Mouse (Mus musculus) adrenal gland, adult 8-10 months (tissue): Measurements from ENCODE around the gene Gm11492. TPM values are rescaled to one million over a fixed set of nuclear protein-coding genes. Genes with fewer than 3 reads are reported as not detected.

Experiments
- DNase-seq: peaks from one replicate; pipeline ENCODE4 v3.0.0; 2022
- total RNA-seq, 4 experiments: library from RNA; stranded (reverse); gene quantifications; 2 replicates each; pipeline ENCODE4 v1.2.4; 2022

Gene Gm11492
- total RNA-seq, 4 experiments from 2014 or later = not detected

DNA sequence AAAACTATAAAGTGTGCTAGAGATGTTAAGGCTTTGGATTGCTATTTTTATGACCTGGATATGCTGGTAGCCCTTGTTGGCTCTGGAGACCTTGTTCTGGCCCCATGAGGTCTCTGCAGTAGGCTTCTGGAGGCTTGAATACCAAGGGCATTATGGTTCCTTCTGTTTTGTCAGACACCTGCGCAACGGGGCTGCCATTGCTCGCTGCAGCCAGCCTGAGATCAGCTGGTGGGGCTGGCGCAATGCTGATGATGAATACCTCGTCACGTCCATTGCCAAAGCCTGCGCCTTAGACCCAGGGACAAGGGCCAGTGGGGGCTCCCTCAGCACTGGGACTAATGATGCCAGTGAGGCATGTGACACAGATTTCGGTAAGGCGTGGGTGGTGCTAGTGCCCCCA, 35.8 kb downstream of the Gm11492 start:
- DNase-seq = no peak

DNA sequence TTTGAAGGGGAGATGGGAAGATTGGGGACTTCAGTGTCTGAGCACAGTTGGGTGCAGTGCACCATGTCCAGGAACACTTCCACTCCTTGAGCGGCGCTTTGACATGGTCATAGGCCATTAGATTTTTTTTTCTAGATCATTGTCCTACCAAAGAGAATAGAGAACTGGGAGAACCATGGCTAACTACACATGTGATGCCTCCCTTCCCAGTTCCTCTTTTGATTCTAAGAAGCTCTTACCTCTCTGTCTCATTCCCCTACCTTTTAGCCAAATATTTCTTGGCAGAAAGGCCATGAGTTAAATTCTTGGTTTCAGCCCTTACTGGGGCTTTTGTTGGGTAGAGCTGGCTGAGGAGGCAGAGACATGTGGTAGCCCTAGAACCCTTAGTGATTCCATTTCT, 37.1 kb downstream of the Gm11492 start:
- DNase-seq = no peak

DNA sequence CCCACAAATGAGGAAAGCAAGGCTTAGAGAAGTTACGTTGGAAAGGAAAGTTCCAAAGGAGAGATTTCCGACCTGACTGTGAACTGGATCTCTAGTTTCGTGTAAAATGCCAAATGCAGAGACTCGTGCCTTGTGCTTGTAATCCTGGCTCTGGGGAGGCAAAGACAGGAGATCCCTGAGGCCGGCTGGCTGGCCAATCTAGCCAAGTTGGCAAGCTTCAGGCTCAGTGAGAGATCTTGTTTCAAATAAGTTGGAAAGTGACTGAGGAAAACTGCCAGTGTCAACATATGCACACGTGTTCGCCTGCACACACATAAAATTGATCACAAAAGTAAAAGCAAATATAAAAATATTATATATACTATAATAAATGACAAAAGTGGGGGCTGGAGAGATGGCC, 42.8 kb downstream of the Gm11492 start:
- no peak for DNase-seq

DNA sequence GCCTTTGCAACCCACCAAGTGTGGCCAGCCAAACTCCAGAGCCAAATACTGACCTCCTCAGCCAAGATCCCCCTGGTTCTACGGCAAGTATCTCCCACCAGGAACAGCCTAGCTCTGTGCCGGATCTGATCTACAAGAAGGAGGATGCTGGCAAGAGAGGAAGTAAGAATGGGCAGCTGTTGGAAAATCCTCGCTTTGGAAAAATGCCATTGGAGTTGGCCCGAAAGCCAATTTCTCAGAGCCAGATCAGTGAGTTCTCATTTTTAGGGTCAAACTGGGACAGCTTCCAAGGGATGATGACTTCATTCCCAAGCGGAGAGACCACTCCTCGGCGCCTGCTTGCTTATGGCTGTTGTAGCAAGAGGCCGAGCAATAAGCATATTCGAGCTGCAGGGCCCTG, 45.1 kb downstream of the Gm11492 start:
- DNase-seq = no peak

DNA sequence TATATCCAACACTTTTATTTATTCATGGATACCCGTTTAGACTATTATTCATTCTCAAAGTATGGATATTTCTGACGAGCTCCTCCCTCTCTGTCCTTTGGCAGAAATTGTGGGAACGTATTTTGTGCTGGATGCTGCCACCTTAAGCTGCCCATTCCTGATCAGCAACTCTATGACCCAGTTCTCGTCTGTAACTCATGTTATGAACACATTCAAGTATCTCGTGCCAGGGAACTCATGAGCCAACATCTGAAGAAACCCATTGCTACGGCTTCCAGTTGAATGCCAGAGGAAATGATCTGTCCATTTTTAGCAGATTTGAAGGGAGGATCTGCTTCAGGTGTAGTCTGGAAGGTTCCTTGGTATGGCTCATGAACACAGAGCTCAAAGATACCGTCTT, 47.5 kb downstream of the Gm11492 start:
- DNase-seq = no peak

DNA sequence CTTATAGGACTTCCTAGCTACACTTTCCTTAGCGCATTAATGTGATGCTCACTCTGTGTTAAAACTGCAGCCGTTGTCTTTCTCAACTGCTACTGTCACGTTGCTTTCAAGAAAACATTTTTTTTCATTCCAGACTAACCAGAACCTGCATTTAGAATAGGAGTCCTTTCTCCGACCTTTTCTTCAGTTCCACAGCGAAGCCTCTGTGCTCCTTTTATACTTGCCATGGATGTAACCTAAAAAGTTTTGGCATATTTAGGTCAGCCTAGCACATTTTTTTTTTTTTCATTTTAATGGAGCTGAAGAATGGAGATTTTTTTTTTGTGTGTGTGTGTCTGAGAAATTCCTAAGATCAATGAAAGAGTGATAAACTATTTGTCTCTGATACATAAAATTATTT, 49.1 kb downstream of the Gm11492 start:
- DNase-seq = no peak

DNA sequence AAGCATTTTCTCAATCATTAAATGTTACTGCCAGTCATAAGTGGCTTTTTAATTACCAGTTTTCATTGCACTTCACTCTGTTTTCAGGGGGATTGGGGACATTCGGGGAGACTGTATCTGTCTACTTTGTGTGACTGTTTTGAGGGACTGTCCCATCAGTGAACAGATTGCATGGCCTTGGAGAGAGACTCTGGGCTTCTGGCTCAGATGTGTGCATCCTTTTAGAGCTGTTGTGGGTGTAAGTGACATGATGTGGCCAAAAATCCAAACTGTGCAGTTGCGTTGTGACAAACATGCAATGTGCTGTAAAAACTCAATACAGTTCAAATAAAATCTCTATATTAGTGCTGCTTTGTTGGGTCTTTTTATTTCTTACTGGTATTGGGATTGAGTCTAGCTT, 49.5 kb downstream of the Gm11492 start:
- DNase-seq = no peak

DNA sequence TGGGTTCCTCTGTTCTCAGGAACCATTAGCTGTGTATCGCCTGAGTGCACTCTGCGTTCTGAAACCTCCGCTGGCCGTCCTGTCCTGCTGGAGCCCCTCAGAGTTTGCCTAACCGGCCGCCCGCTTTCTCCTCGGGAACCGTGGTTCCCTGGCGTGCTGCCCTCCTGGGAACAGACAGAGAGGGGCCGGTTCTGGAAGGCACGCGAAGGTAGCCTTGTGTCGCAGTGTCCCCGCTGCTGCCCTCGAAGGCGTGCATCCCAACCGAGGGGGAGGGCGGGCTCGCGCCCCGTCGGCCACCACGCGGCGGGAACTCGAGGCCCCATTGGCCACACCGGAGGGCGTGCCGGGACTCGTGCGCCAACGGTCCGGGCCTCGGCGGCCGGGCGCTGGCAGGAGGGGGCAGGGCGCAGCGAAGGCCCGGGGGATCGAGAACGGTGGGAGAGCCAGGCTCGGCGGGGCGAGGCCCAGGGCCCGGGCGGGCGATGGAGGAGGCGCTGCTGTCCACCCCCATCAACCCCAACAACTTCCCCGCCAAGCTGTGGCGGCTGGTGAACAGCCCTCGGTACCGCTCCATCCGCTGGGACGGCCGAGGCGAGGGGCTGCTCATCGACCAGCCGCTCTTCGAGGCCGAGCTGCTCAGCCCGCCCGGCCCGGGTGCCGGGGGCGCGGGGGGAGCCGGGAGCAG, 50.5 kb downstream of the Gm11492 start, which contains the start of gene Hsf5:
Gene Hsf5 (plus strand): TSS at position 375 of the 685 bp plus-strand sequence.
- no peak for DNase-seq

DNA sequence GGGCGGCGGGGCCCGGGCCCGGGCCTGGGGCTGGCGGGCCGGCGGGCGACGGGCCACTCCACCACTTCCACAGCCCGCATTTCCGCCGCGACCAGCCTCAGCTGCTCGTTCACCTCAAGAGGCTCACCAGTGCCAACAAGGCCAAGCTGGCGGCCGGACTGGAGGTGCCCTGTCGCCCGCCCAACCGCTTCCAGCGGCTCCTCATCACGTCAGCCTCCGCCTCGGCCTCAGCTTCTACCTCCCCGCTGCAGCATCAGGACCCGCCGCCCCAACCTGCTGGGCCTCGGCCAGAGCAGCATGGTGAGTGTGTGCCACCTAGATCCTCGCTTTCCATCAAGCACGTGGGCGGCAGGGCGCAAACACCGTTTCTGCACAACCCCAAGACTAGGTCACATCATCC, 51.2 kb downstream of the Gm11492 start:
- DNase-seq = no peak

Other genes with a start within 250 kb of the Gm11492 start
- 10 to 100 TPM; 27.4 to 38.8 (median 34.3) TPM for gene Ppm1e, start 207.6 kb upstream of the Gm11492 start, total RNA-seq
- 1 to 10 TPM; 1.4 to 2.3 (median 1.8) TPM for gene Rad51c, start 161.7 kb upstream of the Gm11492 start, total RNA-seq
- 1 to 10 TPM in 2 of 4 experiments, under 1 TPM in 2; 0.06 to 2.2 (median 1.1) TPM for gene Tex14, start 161.6 kb upstream of the Gm11492 start, total RNA-seq
- 100 to 1,000 TPM in 1 of 4 experiments, 10 to 100 TPM in 3; 37.7 to 114 (median 64.6) TPM for gene Sept4, start 2.2 kb downstream of the Gm11492 start, total RNA-seq
- 10 to 100 TPM; 33.5 to 38.1 (median 34.7) TPM for gene Mtmr4, start 25.5 kb downstream of the Gm11492 start, total RNA-seq
- gene Hsf5, start 50.5 kb downstream of the Gm11492 start, total RNA-seq = under 1 TPM in 2 of 4 experiments, not detected in 2; 0.27 to 0.49 TPM
- 10 to 100 TPM in 2 of 4 experiments, 1 to 10 TPM in 2; 4.8 to 17.8 (median 10.7) TPM for gene Rnf43, start 96.1 kb downstream of the Gm11492 start, total RNA-seq
- gene Supt4a, start 170.9 kb downstream of the Gm11492 start, total RNA-seq = 10 to 100 TPM; 73.7 to 85.1 (median 84.2) TPM
- gene Tspoap1, start 193.9 kb downstream of the Gm11492 start, total RNA-seq = 10 to 100 TPM in 2 of 4 experiments, 1 to 10 TPM in 2; 5.9 to 32.3 (median 18.0) TPM
- gene Mpo, start 226.9 kb downstream of the Gm11492 start, total RNA-seq = not detected